Mouse (Mus musculus): Measurements from ENCODE around the gene Cyp2g1. TPM values are rescaled to one million over a fixed set of nuclear protein-coding genes. Genes with fewer than 3 reads are reported as not detected.

Gene Cyp2g1
- polyA plus RNA-seq (2016; fragmentation: Nextera tagmentation; extraction: Ambion mirVana), result not detected in 2 replicates

DNA sequence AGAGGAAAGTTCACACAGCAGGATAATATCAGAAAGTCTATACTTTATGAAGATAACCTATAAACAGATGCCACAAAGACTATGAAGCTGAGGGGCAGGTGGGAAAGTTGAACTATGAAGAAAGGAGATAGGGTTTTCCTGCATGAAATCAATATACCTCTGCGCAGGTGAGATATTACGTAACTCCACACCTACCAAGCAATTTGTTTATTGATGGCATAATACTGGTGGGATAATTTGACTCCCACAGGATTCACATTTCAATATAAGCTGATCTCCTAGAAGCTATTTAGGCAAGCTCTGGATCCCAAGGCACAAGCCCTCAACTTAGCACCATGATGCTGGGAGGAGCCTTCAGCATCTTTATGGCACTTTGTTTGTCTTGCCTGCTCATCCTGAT, at the start of gene Cyp2g1:
Gene Cyp2g1 (plus strand): TSS at position 301 of the 400 bp plus-strand sequence.
- H3K36me3 ChIP-seq, result no peaks in the 10 kb centered on the region
- H3K4me3 ChIP-seq, result no peak within 1 kb of the TSS
- WGBS, result 85% methylated on average over 2 of the region's 2 CpGs
- no peaks in the 10 kb centered on the region for H3K9me3 ChIP-seq
- no peak within 1 kb of the TSS for H3K27ac ChIP-seq
- H3K4me1 ChIP-seq, result no peaks in the 10 kb centered on the region
- no peak within 1 kb of the TSS for H3K9ac ChIP-seq
- ATAC-seq (ENCODE audit: insufficient number of reproducible peaks, insufficient read depth, low FRiP score, low TSS enrichment), result no peak
- H3K4me2 ChIP-seq (replicated peaks), result no peak within 1 kb of the TSS
- no peaks in the 10 kb centered on the region for H3K27me3 ChIP-seq

DNA sequence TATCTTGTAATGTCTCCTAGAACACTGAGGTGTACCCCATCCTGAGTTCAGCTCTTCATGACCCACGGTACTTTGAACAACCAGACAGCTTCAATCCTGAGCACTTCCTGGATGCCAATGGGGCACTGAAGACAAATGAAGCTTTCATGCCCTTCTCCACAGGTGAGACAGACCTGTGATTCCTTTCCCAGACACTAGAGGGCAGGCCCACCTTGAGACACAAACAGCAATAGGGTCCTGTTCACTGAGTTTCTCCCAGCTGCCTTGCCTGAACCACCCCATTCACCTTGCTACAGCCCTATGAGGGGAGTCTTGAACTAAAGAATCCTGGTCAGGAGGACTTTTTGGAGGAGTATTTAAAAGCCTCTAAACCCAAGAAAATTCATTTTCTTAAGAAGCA, 41.6 kb upstream of the Cyp2g1 start:
- ATAC-seq (ENCODE audit: insufficient number of reproducible peaks, insufficient read depth, low FRiP score, low TSS enrichment), result no peak
- H3K9me3 ChIP-seq, result no peaks in the 10 kb centered on the region
- H3K36me3 ChIP-seq, result no peaks in the 10 kb centered on the region
- no peaks in the 10 kb centered on the region for H3K4me1 ChIP-seq
- no peak overlapping the region for H3K27ac ChIP-seq
- H3K9ac ChIP-seq, result no peak overlapping the region
- WGBS, result 48% methylated on average over 1 of the region's 1 CpGs
- no peak overlapping the region for H3K4me3 ChIP-seq
- no peak overlapping the region for H3K4me2 ChIP-seq (replicated peaks)
- H3K27me3 ChIP-seq, result no peaks in the 10 kb centered on the region

DNA sequence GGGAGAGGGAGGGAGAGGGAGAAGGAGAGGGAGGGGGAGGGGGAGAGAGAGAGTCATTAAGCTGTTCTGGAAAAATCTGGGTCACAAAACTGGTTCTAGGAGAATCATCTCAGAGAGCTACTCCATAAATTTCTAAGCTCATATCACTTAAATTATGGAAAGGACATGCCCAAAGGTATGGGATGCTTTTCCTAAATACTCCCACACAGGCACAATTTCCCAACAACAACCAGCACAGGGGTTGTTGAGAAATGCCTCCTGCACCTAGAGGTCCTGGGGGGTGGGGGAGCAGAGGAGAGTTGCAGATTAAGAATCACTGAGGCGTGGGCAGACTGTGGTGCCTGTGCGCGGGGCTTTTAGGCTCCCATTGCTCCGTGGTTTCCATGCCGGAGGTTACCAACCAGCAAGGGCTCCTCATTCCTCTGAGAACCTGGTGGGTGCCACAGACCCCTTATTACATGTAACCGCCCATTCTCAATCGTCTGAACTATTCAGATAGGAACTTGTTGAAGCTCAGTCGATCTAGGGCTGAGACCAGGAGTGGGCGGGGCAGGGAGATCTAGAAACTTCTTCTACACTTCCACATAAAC, 38.7 kb upstream of the Cyp2g1 start:
- Histone ChIP-seq H3K36me3 (no peaks in the 10 kb centered on the region), H3K27me3 (no peaks in the 10 kb centered on the region), H3K9me3 (no peaks in the 10 kb centered on the region; the same call in 1 of the 2 replicates), H3K4me1 (no peaks in the 10 kb centered on the region), H3K4me2 (replicated peaks) (no peak overlapping the region), H3K4me3 (no peak overlapping the region), H3K9ac (no peak overlapping the region), H3K27ac (no peak overlapping the region)
- ATAC-seq (ENCODE audit: insufficient number of reproducible peaks, insufficient read depth, low FRiP score, low TSS enrichment), result no peak
- WGBS, result 82% methylated on average over 9 of the region's 9 CpGs

DNA sequence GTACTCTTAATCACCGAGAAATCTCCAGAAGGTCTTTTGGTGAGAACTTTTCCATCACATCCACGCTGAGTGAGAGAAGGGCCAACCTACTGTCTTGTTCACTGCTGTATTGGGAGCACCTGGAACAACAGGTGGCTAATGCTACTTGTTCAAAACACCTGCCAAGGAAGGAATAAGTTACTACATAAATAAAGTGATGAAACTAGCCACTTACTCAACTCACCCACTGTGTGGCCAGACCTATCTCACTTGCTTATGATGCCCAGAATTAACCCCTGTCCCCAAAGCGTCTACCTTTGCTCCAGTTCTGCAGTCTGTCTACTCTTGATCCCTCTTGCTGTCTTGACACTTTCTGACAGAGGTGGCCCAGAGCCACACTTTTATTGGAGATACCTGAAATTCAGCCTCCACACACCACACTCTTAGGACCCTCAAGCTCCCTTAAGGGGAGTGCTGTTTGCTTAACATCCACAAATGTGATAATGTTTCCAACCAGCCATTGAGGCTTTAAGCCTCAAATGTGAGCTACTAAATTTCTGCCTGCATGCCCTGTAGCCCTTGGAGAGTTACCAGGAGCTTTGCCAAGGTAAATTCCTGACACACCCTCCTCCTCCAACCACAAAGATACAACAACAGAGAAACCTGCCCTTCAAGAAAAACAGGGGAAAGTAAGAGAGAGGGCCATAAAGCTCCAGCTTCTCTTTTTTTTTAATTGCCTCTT, 35.7 kb upstream of the Cyp2g1 start:
- Histone ChIP-seq H3K4me2 (replicated peaks) (no peak overlapping the region), H3K4me3 (no peak overlapping the region), H3K27me3 (no peaks in the 10 kb centered on the region), H3K27ac (no peak overlapping the region), H3K36me3 (no peaks in the 10 kb centered on the region), H3K9ac (no peak overlapping the region), H3K9me3 (no peaks in the 10 kb centered on the region; the same call in 1 of the 2 replicates), H3K4me1 (no peaks in the 10 kb centered on the region)
- WGBS, result 77% methylated on average over 3 of the region's 3 CpGs
- ATAC-seq (ENCODE audit: insufficient number of reproducible peaks, insufficient read depth, low FRiP score, low TSS enrichment), result no peak

DNA sequence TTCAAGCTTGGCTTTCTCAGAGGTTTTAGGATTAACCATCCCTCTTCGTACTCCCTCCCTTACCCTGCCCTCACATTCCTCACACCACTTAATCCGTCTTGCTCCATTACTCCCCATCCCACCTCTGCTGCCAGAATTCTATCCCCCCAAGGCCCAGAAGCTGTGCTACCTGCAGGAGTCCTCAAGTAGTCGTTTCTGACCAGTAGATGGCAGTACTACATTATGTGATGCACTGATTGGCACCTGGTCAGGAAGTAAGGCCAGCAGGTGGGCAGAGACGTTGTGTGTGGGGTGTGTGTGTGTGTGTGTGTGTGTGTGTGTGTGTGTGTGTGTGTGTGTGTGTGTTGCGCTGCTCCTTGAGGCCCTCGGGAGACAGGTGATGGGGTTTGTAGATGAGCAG, 32.8 kb upstream of the Cyp2g1 start:
- no peaks in the 10 kb centered on the region for H3K27me3 ChIP-seq
- no peaks in the 10 kb centered on the region; the same call in 1 of the 2 replicates for H3K9me3 ChIP-seq
- H3K4me2 ChIP-seq (replicated peaks), result no peak overlapping the region
- no peak overlapping the region for H3K27ac ChIP-seq
- WGBS, result 15% methylated on average over 5 of the region's 6 CpGs
- H3K9ac ChIP-seq, result no peak overlapping the region
- no peak overlapping the region for H3K4me3 ChIP-seq
- no peaks in the 10 kb centered on the region for H3K36me3 ChIP-seq
- ATAC-seq (ENCODE audit: insufficient number of reproducible peaks, insufficient read depth, low FRiP score, low TSS enrichment), result no peak
- no peaks in the 10 kb centered on the region for H3K4me1 ChIP-seq

DNA sequence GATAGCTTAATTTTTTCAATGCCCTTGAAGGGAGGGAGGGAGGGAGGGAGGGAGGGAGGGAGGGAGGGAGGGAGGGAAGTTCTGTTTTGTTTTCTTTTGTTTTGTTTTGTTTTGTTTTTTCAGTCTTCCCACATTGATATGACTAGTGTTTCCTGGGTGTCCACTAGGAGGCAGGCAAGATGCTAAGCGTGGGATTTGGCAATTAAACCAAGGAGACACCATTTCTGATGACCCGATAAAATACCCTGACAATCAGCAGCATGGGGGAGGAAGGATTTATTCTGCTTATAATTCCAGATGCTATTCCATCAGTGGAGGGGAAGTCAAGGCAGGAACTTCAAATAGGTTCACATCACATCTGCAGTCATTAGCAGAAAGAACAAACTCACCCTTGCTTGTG, 30.9 kb upstream of the Cyp2g1 start:
- Histone ChIP-seq H3K27ac (no peak overlapping the region), H3K4me3 (no peak overlapping the region), H3K27me3 (no peaks in the 10 kb centered on the region), H3K4me2 (replicated peaks) (no peak overlapping the region), H3K4me1 (no peaks in the 10 kb centered on the region), H3K9me3 (no peaks in the 10 kb centered on the region; the same call in 1 of the 2 replicates), H3K9ac (no peak overlapping the region), H3K36me3 (no peaks in the 10 kb centered on the region)
- no peak for ATAC-seq (ENCODE audit: insufficient number of reproducible peaks, insufficient read depth, low FRiP score, low TSS enrichment)
- WGBS, result 64% methylated on average over 2 of the region's 2 CpGs

DNA sequence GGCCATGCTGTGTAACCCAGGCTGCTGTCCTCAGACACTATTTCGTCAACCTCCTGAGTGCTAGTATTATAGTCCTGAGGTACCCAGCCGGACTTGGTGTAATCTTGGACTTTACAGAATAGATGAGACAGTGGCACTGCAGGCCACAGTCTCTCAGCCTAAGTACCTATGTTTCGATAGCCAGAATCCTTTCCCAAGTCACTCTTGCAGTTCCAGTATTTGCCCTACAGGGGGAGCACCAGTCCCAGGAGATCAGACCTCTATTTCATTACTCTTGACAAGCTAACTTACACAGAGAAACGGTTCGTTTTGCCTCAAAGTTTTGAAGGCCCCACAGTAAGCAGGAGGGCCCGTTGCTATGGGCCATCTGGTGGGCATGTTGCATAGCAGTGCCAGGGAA, 30.2 kb upstream of the Cyp2g1 start:
- no peak for ATAC-seq (ENCODE audit: insufficient number of reproducible peaks, insufficient read depth, low FRiP score, low TSS enrichment)

DNA sequence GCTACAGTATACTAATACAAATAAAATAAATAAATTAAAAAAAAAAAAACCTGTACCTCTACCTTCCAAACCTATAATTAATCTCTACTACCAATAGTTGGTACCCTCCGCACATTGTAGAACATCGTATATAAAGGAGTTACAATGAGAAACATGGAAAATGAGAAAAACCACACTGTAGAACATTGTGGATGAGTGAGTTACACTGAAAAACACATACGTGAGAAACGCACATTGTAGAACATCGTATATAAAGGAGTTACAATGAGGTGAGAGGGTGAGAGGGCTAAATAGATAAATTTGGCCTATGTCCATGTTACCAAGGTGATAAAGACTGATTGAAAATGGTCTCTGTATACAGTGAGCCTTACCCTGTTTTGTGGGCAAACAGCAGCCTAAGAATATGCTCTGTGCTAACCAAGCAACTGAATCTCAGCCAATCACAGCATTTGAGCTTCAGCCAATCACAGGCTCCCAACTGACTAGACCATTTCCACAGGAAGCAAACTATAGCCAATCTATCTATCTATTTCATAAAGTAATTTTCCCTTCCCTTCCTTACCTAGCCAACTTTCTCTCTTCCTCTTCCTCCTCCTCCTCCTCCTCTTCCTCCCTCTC, 28.8 kb upstream of the Cyp2g1 start:
- peak; percentile 68; the same call in 1 of the 2 replicates for ATAC-seq (ENCODE audit: insufficient number of reproducible peaks, insufficient read depth, low FRiP score, low TSS enrichment)
- Histone ChIP-seq H3K9ac (no peak overlapping the region), H3K36me3 (no peaks in the 10 kb centered on the region), H3K9me3 (no peaks in the 10 kb centered on the region; the same call in 1 of the 2 replicates), H3K27me3 (no peaks in the 10 kb centered on the region), H3K4me3 (no peak overlapping the region), H3K4me1 (no peaks in the 10 kb centered on the region), H3K27ac (no peak overlapping the region), H3K4me2 (replicated peaks) (no peak overlapping the region)
- 76% methylated on average over 5 of the region's 5 CpGs for WGBS

More for the DNA sequence above, 30.2 kb upstream of the Cyp2g1 start:
- H3K36me3 ChIP-seq, result no peaks in the 10 kb centered on the region
- H3K27ac ChIP-seq, result no peak overlapping the region
- H3K4me1 ChIP-seq, result no peaks in the 10 kb centered on the region
- no peaks in the 10 kb centered on the region; the same call in 1 of the 2 replicates for H3K9me3 ChIP-seq
- no peak overlapping the region for H3K4me2 ChIP-seq (replicated peaks)
- no peak overlapping the region for H3K4me3 ChIP-seq
- H3K9ac ChIP-seq, result no peak overlapping the region
- 36% methylated on average over 6 of the region's 6 CpGs for WGBS
- no peaks in the 10 kb centered on the region for H3K27me3 ChIP-seq

DNA sequence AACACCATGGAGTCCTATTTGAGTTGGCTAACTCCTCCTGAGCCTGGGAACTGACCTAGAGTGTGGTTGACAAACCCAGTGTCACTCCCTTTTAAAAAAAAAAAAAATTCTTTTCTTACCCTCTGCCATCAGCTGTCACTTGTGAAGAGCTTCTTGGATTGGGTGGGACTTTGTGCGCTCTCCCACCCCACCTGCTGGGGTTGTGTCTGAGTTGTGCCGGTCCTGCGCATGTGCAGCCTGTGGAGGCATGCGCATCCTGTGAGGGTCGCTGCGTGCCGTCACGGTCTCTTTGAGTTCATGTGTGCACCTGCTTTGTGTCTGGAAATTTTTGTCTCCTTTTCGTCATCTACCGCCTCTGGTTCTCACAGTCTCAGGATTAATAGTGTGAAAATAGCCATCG, 28.2 kb upstream of the Cyp2g1 start:
- Histone ChIP-seq H3K4me3 (no peak overlapping the region), H3K4me2 (replicated peaks) (no peak overlapping the region), H3K27ac (no peak overlapping the region), H3K36me3 (no peaks in the 10 kb centered on the region), H3K4me1 (no peaks in the 10 kb centered on the region), H3K27me3 (no peaks in the 10 kb centered on the region), H3K9ac (no peak overlapping the region), H3K9me3 (no peaks in the 10 kb centered on the region)
- ATAC-seq (ENCODE audit: insufficient number of reproducible peaks, insufficient read depth, low FRiP score, low TSS enrichment), result no peak
- WGBS, result 3% methylated on average over 11 of the region's 11 CpGs

DNA sequence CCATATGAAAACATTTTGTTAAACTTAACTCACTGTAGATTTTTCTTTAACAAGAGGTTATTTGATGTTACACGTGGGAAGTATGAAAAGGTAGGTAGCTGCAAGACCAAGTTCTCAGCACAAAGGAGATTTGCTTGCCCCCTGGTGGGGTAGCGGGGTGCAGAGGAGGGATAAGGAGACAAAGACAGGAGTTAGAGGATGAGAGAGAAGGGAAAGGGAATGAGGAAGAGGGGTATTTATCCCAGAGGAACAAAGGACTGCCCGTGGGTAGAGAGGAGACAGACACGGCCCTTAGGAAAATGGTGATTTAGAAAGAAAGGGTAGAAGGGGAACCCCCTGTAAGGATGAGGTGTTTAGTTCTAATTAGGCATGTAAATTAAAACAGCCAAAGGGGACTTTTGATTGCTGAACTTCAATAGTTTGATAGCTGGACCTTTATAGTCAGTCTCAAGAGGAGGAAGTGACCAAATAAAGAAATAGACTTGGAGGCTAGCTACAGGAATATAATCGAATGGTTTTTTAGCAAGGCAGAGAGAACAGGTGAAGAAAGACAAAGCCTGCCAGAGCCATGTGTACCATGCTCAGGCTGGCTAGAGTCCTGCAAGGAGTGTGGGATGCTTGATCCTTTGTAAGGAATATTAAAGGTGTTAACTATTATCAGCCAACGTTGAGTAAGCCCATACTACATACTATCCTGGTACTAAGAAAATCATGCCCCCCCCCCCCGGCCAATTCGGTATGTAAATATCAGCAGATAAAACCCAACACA, 27.5 kb upstream of the Cyp2g1 start:
- Histone ChIP-seq H3K9me3 (no peaks in the 10 kb centered on the region), H3K27ac (no peak overlapping the region), H3K4me3 (no peak overlapping the region), H3K4me1 (no peaks in the 10 kb centered on the region), H3K36me3 (no peaks in the 10 kb centered on the region), H3K9ac (no peak overlapping the region), H3K27me3 (no peaks in the 10 kb centered on the region), H3K4me2 (replicated peaks) (no peak overlapping the region)
- no peak for ATAC-seq (ENCODE audit: insufficient number of reproducible peaks, insufficient read depth, low FRiP score, low TSS enrichment)
- WGBS, result 12% methylated on average over 8 of the region's 8 CpGs

DNA sequence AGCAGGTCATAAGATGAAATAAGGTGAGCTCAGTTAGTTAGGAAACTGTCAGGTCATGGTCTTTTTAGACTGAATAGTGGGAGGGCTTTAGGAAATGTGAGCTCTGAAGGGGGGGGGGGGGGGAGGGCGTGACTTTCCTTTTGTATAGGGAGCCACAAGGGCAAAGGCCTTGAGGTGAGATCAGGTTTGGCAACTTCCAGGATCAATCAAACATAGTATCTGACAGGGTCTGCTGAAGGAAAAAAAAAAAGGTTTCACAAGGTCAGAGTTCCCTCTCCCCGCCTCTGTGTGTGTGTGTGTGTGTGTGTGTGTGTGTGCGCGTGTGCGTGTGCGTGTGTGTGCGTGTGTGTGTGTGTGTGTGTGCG, 26.9 kb upstream of the Cyp2g1 start:
- WGBS, result 25% methylated on average over 3 of the region's 8 CpGs
- H3K27me3 ChIP-seq, result no peaks in the 10 kb centered on the region
- H3K27ac ChIP-seq, result no peak overlapping the region

More for the DNA sequence above, 26.9 kb upstream of the Cyp2g1 start:
- Histone ChIP-seq H3K4me2 (replicated peaks) (no peak overlapping the region), H3K4me1 (no peaks in the 10 kb centered on the region), H3K9me3 (no peaks in the 10 kb centered on the region), H3K9ac (no peak overlapping the region), H3K4me3 (no peak overlapping the region), H3K36me3 (no peaks in the 10 kb centered on the region)
- ATAC-seq (ENCODE audit: insufficient number of reproducible peaks, insufficient read depth, low FRiP score, low TSS enrichment), result no peak

Data from embryonic facial prominence, embryonic 12.5 days (tissue).